Mouse (Mus musculus) heart, postnatal 0 days (tissue): ENCODE measurements at regions not wholly inside any gene's neighbourhood (a gene's known extent, or its start where the extent isn't known, plus 50 kb on each side); places are given as distances from the start of the nearest gene placed in this dataset.

Experiments
- CTCF ChIP-seq: IDR thresholded peaks from 2 replicates; pipeline ENCODE4 v1.5.1; 2016; ENCODE audit warnings: antibody characterized with exemption, control low read depth, low read depth
- EP300 ChIP-seq: IDR thresholded peaks from 2 replicates; pipeline ENCODE4 v1.6.1; 2016; ENCODE audit warnings: antibody characterized with exemption, low read depth

- no peak for TF ChIP-seq CTCF
- TF ChIP-seq EP300, result no peak
Observed at GRCm38 (mm10) chr12:79932905-79933304, 179.9 kb downstream of the Zfp36l1 start.
